Mouse (Mus musculus): ENCODE measurements around the gene Dnal4. TPM values are rescaled to one million over a fixed set of nuclear protein-coding genes. Genes with fewer than 3 reads are reported as not detected.

Dnal4 gene
- total RNA-seq, 1 experiment, result 23.5 TPM

GRCm38 (mm10) chr15:79720267-79720666, 57.4 kb downstream of the Dnal4 start:
- no peak for DNase-seq (ENCODE audit: low read depth, low spot score)
- no peak overlapping the region for H3K4me3 ChIP-seq (ENCODE audit: insufficient read depth in 1 of 2, low read depth in 1 of 2, low read length in 2 of 2, poor library complexity in 1 of 2, severe bottlenecking in 1 of 2)
- TF ChIP-seq ZNF384 (IDR thresholded peaks at IDR 0.05; ENCODE audit: low read depth, low read length), result no peak
- TF ChIP-seq ZC3H11A (IDR thresholded peaks at IDR 0.05; ENCODE audit: borderline replicate concordance, low read depth, low read length), result no peak
- no peak for TF ChIP-seq CHD2 (IDR thresholded peaks at IDR 0.05; ENCODE audit: low read depth, low read length)
- no peak for TF ChIP-seq MAFK (IDR thresholded peaks at IDR 0.05; ENCODE audit: insufficient read depth, low read depth, low read length)
- no peak for TF ChIP-seq HCFC1 (IDR thresholded peaks at IDR 0.05; ENCODE audit: borderline replicate concordance, insufficient read depth, low read length)
- no peaks in the 10 kb centered on the region for H3K9me3 ChIP-seq (ENCODE audit: control insufficient read depth, insufficient read depth, low read depth, low read length)
- no peak overlapping the region for H3K27ac ChIP-seq (ENCODE audit: insufficient read depth, low read depth, low read length, poor library complexity, severe bottlenecking)
- in situ Hi-C loops (cut with MboI; ENCODE audit: low sequenced_read_pairs in 2 of 2, unreplicated experiment in 2 of 2), result no loop called here
- no peak overlapping the region for H3K9ac ChIP-seq (ENCODE audit: insufficient read depth, low read depth, low read length, poor library complexity, severe bottlenecking)
- H3K4me1 ChIP-seq (ENCODE audit: control insufficient read depth in 2 of 2, insufficient read depth in 2 of 2, low read length in 2 of 2, poor library complexity in 1 of 2), result no peaks in the 10 kb centered on the region
- peaks cover 40% of the 10 kb centered on the region for H3K36me3 ChIP-seq (ENCODE audit: control insufficient read depth, insufficient read depth, low read length, poor library complexity, severe bottlenecking)

GRCm38 (mm10) chr15:79716710-79717109, 60.9 kb downstream of the Dnal4 start:
- Histone ChIP-seq H3K4me3 (ENCODE audit: insufficient read depth in 1 of 2, low read depth in 1 of 2, low read length in 2 of 2, poor library complexity in 1 of 2, severe bottlenecking in 1 of 2) (no peak overlapping the region), H3K27ac (ENCODE audit: insufficient read depth, low read depth, low read length, poor library complexity, severe bottlenecking) (no peak overlapping the region), H3K9ac (ENCODE audit: insufficient read depth, low read depth, low read length, poor library complexity, severe bottlenecking) (no peak overlapping the region), H3K9me3 (ENCODE audit: control insufficient read depth, insufficient read depth, low read depth, low read length) (no peaks in the 10 kb centered on the region), H3K4me1 (ENCODE audit: control insufficient read depth in 2 of 2, insufficient read depth in 2 of 2, low read length in 2 of 2, poor library complexity in 1 of 2) (no peaks in the 10 kb centered on the region), H3K36me3 (ENCODE audit: control insufficient read depth, insufficient read depth, low read length, poor library complexity, severe bottlenecking) (peaks cover 61% of the 10 kb centered on the region)
- DNase-seq (ENCODE audit: low read depth, low spot score), result no peak
- in situ Hi-C loops (cut with MboI; ENCODE audit: low sequenced_read_pairs in 2 of 2, unreplicated experiment in 2 of 2), result no loop called here
- no peak for TF ChIP-seq MAFK (IDR thresholded peaks at IDR 0.05; ENCODE audit: insufficient read depth, low read depth, low read length)
- no peak for TF ChIP-seq ZNF384 (IDR thresholded peaks at IDR 0.05; ENCODE audit: low read depth, low read length)

GRCm38 (mm10) chr15:79715646-79716045, 62.0 kb downstream of the Dnal4 start:
- H3K9me3 ChIP-seq (ENCODE audit: control insufficient read depth, insufficient read depth, low read depth, low read length), result no peaks in the 10 kb centered on the region
- H3K4me1 ChIP-seq (ENCODE audit: control insufficient read depth in 2 of 2, insufficient read depth in 2 of 2, low read length in 2 of 2, poor library complexity in 1 of 2), result no peaks in the 10 kb centered on the region
- no peak overlapping the region for H3K4me3 ChIP-seq (ENCODE audit: insufficient read depth in 1 of 2, low read depth in 1 of 2, low read length in 2 of 2, poor library complexity in 1 of 2, severe bottlenecking in 1 of 2)
- TF ChIP-seq MAFK (IDR thresholded peaks at IDR 0.05; ENCODE audit: insufficient read depth, low read depth, low read length) (no peak), ZC3H11A (IDR thresholded peaks at IDR 0.05; ENCODE audit: borderline replicate concordance, low read depth, low read length) (no peak), CHD2 (IDR thresholded peaks at IDR 0.05; ENCODE audit: low read depth, low read length) (no peak), ZNF384 (IDR thresholded peaks at IDR 0.05; ENCODE audit: low read depth, low read length) (no peak), HCFC1 (IDR thresholded peaks at IDR 0.05; ENCODE audit: borderline replicate concordance, insufficient read depth, low read length) (no peak)
- H3K9ac ChIP-seq (ENCODE audit: insufficient read depth, low read depth, low read length, poor library complexity, severe bottlenecking), result no peak overlapping the region
- no peak for DNase-seq (ENCODE audit: low read depth, low spot score)
- no peak overlapping the region; the same call in 1 of the 2 replicates for H3K27ac ChIP-seq (ENCODE audit: insufficient read depth, low read depth, low read length, poor library complexity, severe bottlenecking)
- in situ Hi-C loops (cut with MboI; ENCODE audit: low sequenced_read_pairs in 2 of 2, unreplicated experiment in 2 of 2), result no loop called here
- peaks cover 67% of the 10 kb centered on the region for H3K36me3 ChIP-seq (ENCODE audit: control insufficient read depth, insufficient read depth, low read length, poor library complexity, severe bottlenecking)

Other genes starting within 250 kb of the Dnal4 start
- 186 and 211 TPM in 2 replicates for gene Ddx17, start 231.1 kb downstream of the Dnal4 start, total RNA-seq (2012; rRNA removed)
- 3.4 and 6.4 TPM in 2 replicates for gene Dmc1, start 172.7 kb downstream of the Dnal4 start, total RNA-seq (2012; rRNA removed)
- 1.2 TPM in 2 replicates for gene Fam227a, start 118.9 kb downstream of the Dnal4 start, total RNA-seq (2012; rRNA removed)
- gene Cby1, start 118.7 kb downstream of the Dnal4 start, total RNA-seq (2012; rRNA removed), result 21.9 and 29.5 TPM in 2 replicates
- 103 and 182 TPM in 2 replicates for gene Tomm22, start 107.0 kb downstream of the Dnal4 start, total RNA-seq (2012; rRNA removed)
- gene Josd1, start 89.9 kb downstream of the Dnal4 start, total RNA-seq (2012; rRNA removed), result 19.3 and 25.3 TPM in 2 replicates
- gene Gtpbp1, start 87.0 kb downstream of the Dnal4 start, total RNA-seq (2012; rRNA removed), result 45.3 and 48.1 TPM in 2 replicates
- gene Sun2, start 35.3 kb downstream of the Dnal4 start, total RNA-seq (2012; rRNA removed), result 29.8 and 35.7 TPM in 2 replicates
- gene Nptxr, start 26.9 kb upstream of the Dnal4 start, total RNA-seq (2012; rRNA removed), result 7.9 and 10.3 TPM in 2 replicates
- gene Npcd, start 56.4 kb upstream of the Dnal4 start, total RNA-seq (2012; rRNA removed), result 3.4 and 9.3 TPM in 2 replicates
- gene Cbx6, start 56.8 kb upstream of the Dnal4 start, total RNA-seq (2012; rRNA removed), result 28.2 and 30.1 TPM in 2 replicates
- gene Apobec3, start 113.8 kb upstream of the Dnal4 start, total RNA-seq (2012; rRNA removed), result 39.9 and 42.4 TPM in 2 replicates
- gene Cbx7, start 193.3 kb upstream of the Dnal4 start, total RNA-seq (2012; rRNA removed), result 171 and 233 TPM in 2 replicates
- gene Pdgfb, start 237.1 kb upstream of the Dnal4 start, total RNA-seq (2012; rRNA removed), result 9.5 and 12.1 TPM in 2 replicates

Measured in ES-E14 (cell line).